Mouse (Mus musculus) CH12.LX (cell line): Measurements from ENCODE around the gene Serpinb9b. TPM values are rescaled to one million over a fixed set of nuclear protein-coding genes. Genes with fewer than 3 reads are reported as not detected.

ENCODE experiments used
- DNase-seq: peaks from one replicate; pipeline ENCODE4 v3.0.0-alpha.2; 2013; ENCODE audit errors: extremely low read depth
- H3K27ac ChIP-seq: 2 replicates; pipeline ENCODE4 v1.5.1; 2012; ENCODE audit warnings: low read depth, mild to moderate bottlenecking, control low read depth, moderate library complexity; ENCODE audit not compliant: insufficient read depth
- H3K27me3 ChIP-seq: replicated peaks from 2 replicates; pipeline ENCODE3; 2012; ENCODE audit warnings: inconsistent platforms
- H3K36me3 ChIP-seq, 2 experiments: replicated peaks in 1 of 2; 2 replicates each; pipeline versions ENCODE3 to v1.6.1; 2012; ENCODE audit warnings: inconsistent platforms in 1 of 2, low read length in 1 of 2, mild to moderate bottlenecking in 1 of 2, mixed read lengths in 1 of 2, moderate library complexity in 1 of 2; ENCODE audit not compliant: control insufficient read depth in 1 of 2, insufficient read depth in 1 of 2
- H3K4me1 ChIP-seq, 2 experiments: 2 replicates each; pipeline ENCODE4 v1.6.1; 2012; ENCODE audit warnings: inconsistent platforms in 1 of 2, moderate library complexity in 1 of 2; ENCODE audit not compliant: insufficient read depth in 2 of 2, control insufficient read depth in 1 of 2
- H3K4me2 ChIP-seq: 2 replicates; pipeline ENCODE4 v1.6.1; 2012; ENCODE audit warnings: low read depth, mild to moderate bottlenecking, control low read depth; ENCODE audit not compliant: poor library complexity, insufficient read depth, severe bottlenecking
- H3K4me3 ChIP-seq, 3 experiments: fragments of 150-350 bp in 1 of 3; sonication (generic) in 1 of 3; replicated peaks in 1 of 3; 2 replicates each; pipeline versions ENCODE3 to v1.5.1; 2011 to 2012; ENCODE audit warnings: low read depth in 2 of 3, low read length in 2 of 3, mild to moderate bottlenecking in 2 of 3, moderate library complexity in 2 of 3, control low read depth in 1 of 3, improper control_type of control experiment in 1 of 3, inconsistent platforms in 1 of 3, mixed read lengths in 1 of 3; ENCODE audit not compliant: poor library complexity in 1 of 3
- H3K79me2 ChIP-seq: replicated peaks from 2 replicates; pipeline ENCODE4 v1.6.1; 2012; ENCODE audit warnings: mild to moderate bottlenecking, moderate library complexity; ENCODE audit not compliant: control insufficient read depth, poor library complexity, insufficient read depth, severe bottlenecking; ENCODE audit errors: extremely low read depth
- H3K9ac ChIP-seq: 2 replicates; pipeline ENCODE4 v1.6.1; 2012; ENCODE audit warnings: low read depth, mild to moderate bottlenecking, control low read depth, moderate library complexity; ENCODE audit not compliant: insufficient read depth
- H3K9me3 ChIP-seq: replicated peaks from 2 replicates; pipeline ENCODE3; 2012; ENCODE audit warnings: low read length, inconsistent platforms, mixed read lengths
- CHD1 ChIP-seq: IDR thresholded peaks from 2 replicates; pipeline ENCODE4 v1.6.1; 2012; ENCODE audit warnings: low read depth, low read length, improper control_type of control experiment, inconsistent platforms
- CHD2 ChIP-seq: IDR thresholded peaks from 2 replicates; pipeline ENCODE4 v1.6.1; 2011; ENCODE audit warnings: low read length, improper control_type of control experiment
- CTCF ChIP-seq, 2 experiments: IDR thresholded peaks in 1 of 2; conservative IDR thresholded peaks in 1 of 2; 2 replicates each; pipeline ENCODE4 v1.5.1; 2011 to 2012; ENCODE audit warnings: low read depth in 2 of 2, low read length in 2 of 2, improper control_type of control experiment in 1 of 2, inconsistent platforms in 1 of 2, mild to moderate bottlenecking in 1 of 2, moderate library complexity in 1 of 2
- E2F4 ChIP-seq: IDR thresholded peaks from 2 replicates; pipeline ENCODE4 v1.6.1; 2011; ENCODE audit warnings: low read depth, low read length, improper control_type of control experiment; ENCODE audit not compliant: insufficient replicate concordance
- ELF1 ChIP-seq: IDR thresholded peaks from 2 replicates; pipeline ENCODE4 v1.6.1; 2014; ENCODE audit warnings: low read depth, mild to moderate bottlenecking, inconsistent platforms, low read length, improper control_type of control experiment
- ETS1 ChIP-seq: conservative IDR thresholded peaks from 2 replicates; pipeline ENCODE4 v1.6.1; 2012; ENCODE audit warnings: low read depth, mild to moderate bottlenecking, inconsistent platforms, low read length, improper control_type of control experiment, moderate library complexity
- HCFC1 ChIP-seq: IDR thresholded peaks from 2 replicates; pipeline ENCODE4 v1.6.1; 2012; ENCODE audit warnings: low read depth, mild to moderate bottlenecking, inconsistent platforms, low read length, improper control_type of control experiment
- IRF4 ChIP-seq: IDR thresholded peaks from 2 replicates; pipeline ENCODE4 v1.6.1; 2014; ENCODE audit warnings: low read depth, mild to moderate bottlenecking, inconsistent platforms, low read length, improper control_type of control experiment
- JUN ChIP-seq: IDR thresholded peaks from 2 replicates; pipeline ENCODE4 v1.6.1; 2011; ENCODE audit warnings: low read depth, mild to moderate bottlenecking, low read length, improper control_type of control experiment, moderate library complexity; ENCODE audit not compliant: insufficient read depth
- JUND ChIP-seq: conservative IDR thresholded peaks from 2 replicates; pipeline ENCODE4 v1.6.1; 2011; ENCODE audit warnings: low read depth, low read length, improper control_type of control experiment
- KAT2A ChIP-seq: IDR thresholded peaks from 2 replicates; pipeline ENCODE4 v1.6.1; 2012; ENCODE audit warnings: low read length, improper control_type of control experiment, inconsistent platforms; ENCODE audit not compliant: insufficient replicate concordance
- MAX ChIP-seq: IDR thresholded peaks from 2 replicates; pipeline ENCODE4 v1.6.1; 2011; ENCODE audit warnings: low read length, improper control_type of control experiment
- MAZ ChIP-seq: IDR thresholded peaks from 2 replicates; pipeline ENCODE4 v1.6.1; 2012; ENCODE audit warnings: low read depth, mild to moderate bottlenecking, inconsistent platforms, low read length, improper control_type of control experiment, moderate library complexity
- MXI1 ChIP-seq: IDR thresholded peaks from 2 replicates; pipeline ENCODE4 v1.6.1; 2011; ENCODE audit warnings: mild to moderate bottlenecking, low read depth, low read length, improper control_type of control experiment
- NRF1 ChIP-seq: IDR thresholded peaks from 2 replicates; pipeline ENCODE4 v1.6.1; 2014; ENCODE audit warnings: low read depth, mild to moderate bottlenecking, inconsistent platforms, low read length, improper control_type of control experiment, moderate library complexity
- PAX5 ChIP-seq: IDR thresholded peaks from 2 replicates; pipeline ENCODE4 v1.6.1; 2012; ENCODE audit warnings: low read length, inconsistent platforms, mixed read lengths
- POLR2A ChIP-seq: IDR thresholded peaks from 2 replicates; pipeline ENCODE4 v1.6.1; 2011; ENCODE audit warnings: low read depth, mild to moderate bottlenecking, improper control_type of control experiment, low read length
- RAD21 ChIP-seq: IDR thresholded peaks from 2 replicates; pipeline ENCODE4 v1.6.1; 2011; ENCODE audit warnings: low read depth, mild to moderate bottlenecking, low read length, improper control_type of control experiment, moderate library complexity
- SMC3 ChIP-seq: IDR thresholded peaks from 2 replicates; pipeline ENCODE4 v1.6.1; 2011; ENCODE audit warnings: low read depth, low read length, improper control_type of control experiment
- UBTF ChIP-seq: IDR thresholded peaks from 2 replicates; pipeline ENCODE4 v1.6.1; 2012; ENCODE audit warnings: low read depth, mild to moderate bottlenecking, inconsistent platforms, low read length, improper control_type of control experiment, moderate library complexity
- USF2 ChIP-seq: conservative IDR thresholded peaks from 2 replicates; pipeline ENCODE4 v1.6.1; 2011; ENCODE audit warnings: low read depth, low read length, improper control_type of control experiment
- ZC3H11A ChIP-seq: IDR thresholded peaks from 2 replicates; pipeline ENCODE4 v1.6.1; 2012; ENCODE audit warnings: low read depth, mild to moderate bottlenecking, inconsistent platforms, low read length, improper control_type of control experiment
- ZKSCAN1 ChIP-seq: IDR thresholded peaks from 2 replicates; pipeline ENCODE4 v1.6.1; 2012; ENCODE audit warnings: low read depth, inconsistent platforms, low read length, improper control_type of control experiment, borderline replicate concordance
- ZMIZ1 ChIP-seq: IDR thresholded peaks from 2 replicates; pipeline ENCODE4 v1.6.1; 2012; ENCODE audit warnings: low read depth, mild to moderate bottlenecking, inconsistent platforms, low read length, improper control_type of control experiment
- dilution Hi-C: fragments of 300-500 bp; cut with MboI; formaldehyde crosslinking; loops from 2 replicates; pipeline ENCODE4 v1.14.3; 2020; ENCODE audit warnings: low sequenced_read_pairs; ENCODE audit not compliant: extremely low pct_unique_long_range_greater_than_20kb, extremely low pct_ligation_motif_present
- in situ Hi-C: fragments of 300-500 bp; cut with MboI; formaldehyde crosslinking; loops from 3 replicates; pipeline ENCODE4 v1.14.3; 2019; ENCODE audit warnings: low sequenced_read_pairs, low pct_ligation_motif_present, low pct_unique_long_range_greater_than_20kb, mixed read lengths
- polyA plus RNA-seq: library from polyadenylated mRNA; unstranded; fragments of >175 nt; gene quantifications from 2 replicates; pipeline ENCODE4 v1.2.1, GENCODE M21; 2012; ENCODE audit warnings: low read depth; ENCODE audit not compliant: insufficient read length
- total RNA-seq, 2 experiments: library from RNA; depleted of rRNA; stranded (reverse); fragments of 300-350 nt in 1 of 2; fragments of >200 nt in 1 of 2; gene quantifications; 2 replicates each; pipeline ENCODE4 v1.2.3; 2012 to 2014

The Serpinb9b gene
- total and polyA plus RNA-seq, 3 experiments: 0.24 TPM; not detected in 2

- Histone ChIP-seq H3K27ac (no peak within 1 kb of the TSS), H3K36me3 (no peaks in the 10 kb centered on the region), H3K79me2 (no peaks in the 10 kb centered on the region), H3K9ac (0 out of 2 replicates have a peak within 1 kb of the TSS, but pooled peaks have one; percentile 60), H3K27me3 (no peaks in the 10 kb centered on the region), H3K4me2 (peak within 1 kb of the TSS; percentile 78), H3K4me1 (peaks cover 0 to 36% of the 10 kb centered on the region in 2 experiments; a peak in 2 of 4 replicates), H3K9me3 (no peaks in the 10 kb centered on the region), H3K4me3 (no peak within 1 kb of the TSS)
- TF ChIP-seq PAX5 (no peak), IRF4 (no peak), JUND (no peak), E2F4 (no peak), SMC3 (no peak)
- DNase-seq: no peak
- in situ Hi-C loops (loop anchor here (10.0 to 25.0 kb wide), 3 partner anchors 73 to 484 kb away; partner anchors contain the start of gene Serpinb9), dilution Hi-C loops (no loop called here)
These were observed 51.0 kb downstream of the Serpinb9b start, which contains the start of gene Serpinb1b for GRCm38 (mm10) chr13:33078056-33078705. Gene Serpinb1b (plus strand): TSS chr13:33078575.

- Histone ChIP-seq H3K4me2 (peak overlapping the region; percentile 77), H3K9ac (no peak overlapping the region), H3K27me3 (no peaks in the 10 kb centered on the region), H3K79me2 (no peaks in the 10 kb centered on the region), H3K9me3 (no peaks in the 10 kb centered on the region), H3K36me3 (no peaks in the 10 kb centered on the region), H3K4me1 (peaks cover 0 to 34% of the 10 kb centered on the region in 2 experiments; a peak in 3 of 4 replicates), H3K27ac (no peak overlapping the region), H3K4me3 (no peak overlapping the region)
- in situ Hi-C loops: loop anchor here (10.0 to 25.0 kb wide), 3 partner anchors 75 to 483 kb away; partner anchors contain the start of gene Serpinb9
- no peak for TF ChIP-seq E2F4
- no peak for TF ChIP-seq HCFC1
- TF ChIP-seq RAD21: peak; percentile 51
- no peak for TF ChIP-seq MAX
- no peak for TF ChIP-seq CHD2
- no peak for TF ChIP-seq USF2
- TF ChIP-seq CTCF (conservative IDR thresholded peaks at IDR 0.05 in 1 of 2, IDR thresholded peaks at IDR 0.05 in 1 of 2; ENCODE audit: low read depth in 2 of 2, low read length in 2 of 2): peak; percentile 54 to 72
- no peak for TF ChIP-seq NRF1
- TF ChIP-seq ETS1: no peak
- TF ChIP-seq MXI1: no peak
- TF ChIP-seq JUN: no peak
- no peak for TF ChIP-seq ZC3H11A
- TF ChIP-seq PAX5: no peak
- no peak for TF ChIP-seq UBTF
- TF ChIP-seq POLR2A: no peak
- no peak for TF ChIP-seq KAT2A
- no peak for TF ChIP-seq JUND
- no peak for TF ChIP-seq ZKSCAN1
- TF ChIP-seq ELF1: no peak
- TF ChIP-seq SMC3: peak; percentile 63
- no peak for TF ChIP-seq ZMIZ1
- TF ChIP-seq MAZ: no peak
- no peak for TF ChIP-seq CHD1
- dilution Hi-C loops: no loop called here
- DNase-seq: peak; percentile 43
These were observed 52.2 kb downstream of the Serpinb9b start for GRCm38 (mm10) chr13:33079391-33079790.
